7 mouse cellular contexts compared by ENCODE assay signal in genomic region chr2:11287834-11288530, GRCm38 (mm10).
DNase-seq lines count a peak whose midpoint lies in the region; ATAC-seq and TF ChIP-seq lines count a peak whose summit lies in the region.

No protein-coding gene starts in this region.

- H3K4me2 ChIP-seq in lung, embryonic 14.5 days: peak overlapping the region; percentile 30
- peak overlapping the region; percentile 43 for H3K4me2 ChIP-seq in embryonic facial prominence, embryonic 15.5 days (replicated peaks)
- no peak overlapping the region; the same call in 1 of the 2 replicates for H3K4me2 ChIP-seq in hindbrain, embryonic 12.5 days (replicated peaks)
- peak overlapping the region; percentile 46 for H3K4me2 ChIP-seq in myocyte (ENCODE audit: low read depth)
- no peak overlapping the region for H3K4me2 ChIP-seq in liver, embryonic 12.5 days

- no peaks in the 10 kb centered on the region for H3K36me3 ChIP-seq in lung, embryonic 14.5 days (ENCODE audit: insufficient read depth)
- no peaks in the 10 kb centered on the region for H3K36me3 ChIP-seq in embryonic facial prominence, embryonic 15.5 days
- H3K36me3 ChIP-seq in hindbrain, embryonic 12.5 days: no peaks in the 10 kb centered on the region
- no peaks in the 10 kb centered on the region for H3K36me3 ChIP-seq in myocyte (ENCODE audit: control insufficient read depth, insufficient read depth)
- no peaks in the 10 kb centered on the region; the same call in 1 of the 2 replicates for H3K36me3 ChIP-seq in liver, embryonic 12.5 days

- no peak overlapping the region for H3K4me3 ChIP-seq in lung, embryonic 14.5 days (ENCODE audit: low read depth, low read length)
- H3K4me3 ChIP-seq in embryonic facial prominence, embryonic 15.5 days (replicated peaks): peak overlapping the region; percentile 3; the same call in 1 of the 2 replicates
- H3K4me3 ChIP-seq in hindbrain, embryonic 12.5 days: no peak overlapping the region
- H3K4me3 ChIP-seq in myocyte: no peak overlapping the region
- H3K4me3 ChIP-seq in liver, embryonic 12.5 days: no peak overlapping the region

- no peak for TF ChIP-seq CTCF in lung, embryonic 14.5 days (IDR thresholded peaks at IDR 0.05; ENCODE audit: low read depth)

- no peaks in the 10 kb centered on the region for H3K27me3 ChIP-seq in lung, embryonic 14.5 days (ENCODE audit: insufficient read depth, low read length)
- no peaks in the 10 kb centered on the region for H3K27me3 ChIP-seq in embryonic facial prominence, embryonic 15.5 days
- no peaks in the 10 kb centered on the region for H3K27me3 ChIP-seq in hindbrain, embryonic 12.5 days
- H3K27me3 ChIP-seq in myocyte (ENCODE audit: control insufficient read depth, insufficient read depth, insufficient read length): peaks cover 6% of the 10 kb centered on the region
- no peaks in the 10 kb centered on the region for H3K27me3 ChIP-seq in liver, embryonic 12.5 days (replicated peaks)

- no peak overlapping the region for H3K27ac ChIP-seq in lung, embryonic 14.5 days (ENCODE audit: low read depth)
- H3K27ac ChIP-seq in embryonic facial prominence, embryonic 15.5 days (replicated peaks): no peak overlapping the region
- no peak overlapping the region for H3K27ac ChIP-seq in hindbrain, embryonic 12.5 days
- H3K27ac ChIP-seq in liver, embryonic 12.5 days: no peak overlapping the region

- ATAC-seq in lung, embryonic 14.5 days (ENCODE audit: insufficient read depth): peak; percentile 78
- no peak for ATAC-seq in embryonic facial prominence, embryonic 15.5 days (ENCODE audit: insufficient number of reproducible peaks, low FRiP score, low TSS enrichment, low read depth)
- peak; percentile 58 for ATAC-seq in hindbrain, embryonic 12.5 days (ENCODE audit: low FRiP score)
- ATAC-seq in liver, embryonic 12.5 days: no peak

- no peaks in the 10 kb centered on the region for H3K79me2 ChIP-seq in myocyte (ENCODE audit: control insufficient read depth, insufficient read depth)

- no peak for TF ChIP-seq POLR2A in myocyte (IDR thresholded peaks at IDR 0.05; ENCODE audit: insufficient read length, low read depth)

- no peak overlapping the region for H3K9ac ChIP-seq in lung, embryonic 14.5 days
- no peak overlapping the region for H3K9ac ChIP-seq in embryonic facial prominence, embryonic 15.5 days
- H3K9ac ChIP-seq in hindbrain, embryonic 12.5 days: no peak overlapping the region
- H3K9ac ChIP-seq in liver, embryonic 12.5 days: no peak overlapping the region

- WGBS in lung, embryonic 14.5 days: 73% methylated on average over 18 of the region's 18 CpGs
- WGBS in embryonic facial prominence, embryonic 15.5 days: 61% methylated on average over 18 of the region's 18 CpGs
- whole genome bisulfite sequencing in hindbrain, embryonic 12.5 days: 75% methylated on average over 18 of the region's 18 CpGs
- 73% methylated on average over 18 of the region's 18 CpGs for WGBS in liver, embryonic 12.5 days (ENCODE audit: insufficient replicate concordance)

- no peaks in the 10 kb centered on the region for H3K4me1 ChIP-seq in lung, embryonic 14.5 days (ENCODE audit: insufficient read depth)
- 0 out of 2 replicates have a peak, but pooled peaks cover 5% of the 10 kb centered on the region for H3K4me1 ChIP-seq in embryonic facial prominence, embryonic 15.5 days
- no peaks in the 10 kb centered on the region for H3K4me1 ChIP-seq in hindbrain, embryonic 12.5 days
- H3K4me1 ChIP-seq in liver, embryonic 12.5 days: no peaks in the 10 kb centered on the region

- no peak overlapping the region for H3ac ChIP-seq in myocyte (ENCODE audit: control insufficient read depth, insufficient read length)

- no peak for DNase-seq in lung, embryonic 14.5 days
- DNase-seq in lung, postnatal 25 days (ENCODE audit: low spot score): no peak
- DNase-seq in urinary bladder, postnatal 25 days (ENCODE audit: low spot score): no peak

- H3K9me3 ChIP-seq in lung, embryonic 14.5 days (ENCODE audit: low read depth, low read length): no peaks in the 10 kb centered on the region
- H3K9me3 ChIP-seq in embryonic facial prominence, embryonic 15.5 days (replicated peaks): no peaks in the 10 kb centered on the region
- no peaks in the 10 kb centered on the region for H3K9me3 ChIP-seq in hindbrain, embryonic 12.5 days (replicated peaks)
- H3K9me3 ChIP-seq in liver, embryonic 12.5 days (replicated peaks): no peaks in the 10 kb centered on the region

TF ChIP-seq in myocyte, 11 proteins besides CTCF, POLR2A, EP300 and RAD21:
- no peak for TF ChIP-seq MAX (IDR thresholded peaks at IDR 0.05; ENCODE audit: low read depth)
- no peak for TF ChIP-seq SRF (IDR thresholded peaks at IDR 0.05; ENCODE audit: control insufficient read depth, insufficient read length, low read depth)
- TF ChIP-seq TCF3 (IDR thresholded peaks at IDR 0.05; ENCODE audit: insufficient read length, low read depth): no peak
- no peak for TF ChIP-seq POLR2AphosphoS2 (IDR thresholded peaks at IDR 0.05; ENCODE audit: insufficient read length, low read depth)
- TF ChIP-seq CEBPB (IDR thresholded peaks at IDR 0.05; ENCODE audit: insufficient read depth, poor library complexity, severe bottlenecking): no peak
- no peak for TF ChIP-seq REST (IDR thresholded peaks at IDR 0.05; ENCODE audit: insufficient read depth, insufficient read length)
- TF ChIP-seq MYOD1 (IDR thresholded peaks at IDR 0.05; ENCODE audit: control insufficient read depth in 1 of 3, insufficient read length in 2 of 3, low read depth in 2 of 3): no peak
- TF ChIP-seq E2F4 (IDR thresholded peaks at IDR 0.05; ENCODE audit: insufficient read depth): no peak
- no peak for TF ChIP-seq MYOG (IDR thresholded peaks at IDR 0.05; ENCODE audit: control insufficient read depth in 1 of 3, insufficient read depth in 1 of 3, insufficient read length in 2 of 3, low read depth in 2 of 3)
- no peak for TF ChIP-seq USF1 (IDR thresholded peaks at IDR 0.05; ENCODE audit: low read depth)
- no peak for TF ChIP-seq TCF12 (IDR thresholded peaks at IDR 0.05; ENCODE audit: insufficient read depth, poor library complexity, severe bottlenecking)

Comparison
In these comparisons a context has a peak if more than half of its experiments do, and no peak if none do; other contexts are left out.
1. ATAC-seq: peak in lung, embryonic 14.5 days (single experiment) and hindbrain, embryonic 12.5 days (single experiment); none in embryonic facial prominence, embryonic 15.5 days (single experiment) and liver, embryonic 12.5 days (single experiment).
2. H3K4me2 ChIP-seq: peak in lung, embryonic 14.5 days (single experiment), embryonic facial prominence, embryonic 15.5 days (single experiment) and myocyte (single experiment); none in hindbrain, embryonic 12.5 days (single experiment) and liver, embryonic 12.5 days (single experiment).